Mouse (Mus musculus) spleen, embryonic (tissue): Measurements from ENCODE around the gene Myh9.

Experiments used
- CTCF ChIA-PET: fragments of 350-600 bp; sonication (Branson Sonifier 250); formaldehyde crosslinking; loops from one replicate; lab custom pipeline; 2022; lab: Charles Lee

Myh9 gene

DNA sequence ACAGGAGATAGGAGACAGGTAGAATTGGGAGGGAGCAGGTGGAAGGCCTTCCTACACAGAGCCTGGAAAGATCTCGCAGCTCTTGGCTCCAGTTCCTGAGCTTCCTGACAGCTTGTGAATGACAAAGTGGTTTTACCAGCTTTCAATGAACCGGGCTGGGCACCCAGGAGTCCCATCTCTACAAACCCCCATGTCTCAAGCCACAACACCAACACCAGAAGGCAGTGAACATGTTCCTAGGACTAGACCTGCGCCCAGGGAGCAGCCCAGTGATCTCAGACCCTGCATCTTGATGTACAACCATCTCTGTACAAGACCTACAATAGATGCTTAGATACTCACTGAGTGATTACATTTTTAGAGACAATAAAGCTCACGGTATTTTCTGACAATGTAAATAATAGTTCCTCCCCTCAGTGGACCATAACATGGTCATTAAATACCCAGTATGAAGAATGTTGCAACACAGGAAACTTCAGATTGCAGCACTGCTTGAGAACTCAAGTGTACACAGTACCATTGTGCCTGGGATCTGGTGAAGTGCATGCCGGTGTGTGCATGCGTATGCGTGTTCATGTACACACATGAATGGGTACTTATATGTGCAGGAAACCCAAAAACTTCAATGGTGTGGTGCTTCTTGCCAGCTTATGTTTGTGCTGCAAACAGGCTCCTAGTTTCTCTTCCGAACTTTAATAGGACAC is 10.1 kb downstream of the Myh9 start:
- CTCF ChIA-PET, result interaction anchor here (1.2 kb wide), 1 partner anchor 51 kb away, joined by 4 read pairs; no protein-coding TSS in a partner anchor

DNA sequence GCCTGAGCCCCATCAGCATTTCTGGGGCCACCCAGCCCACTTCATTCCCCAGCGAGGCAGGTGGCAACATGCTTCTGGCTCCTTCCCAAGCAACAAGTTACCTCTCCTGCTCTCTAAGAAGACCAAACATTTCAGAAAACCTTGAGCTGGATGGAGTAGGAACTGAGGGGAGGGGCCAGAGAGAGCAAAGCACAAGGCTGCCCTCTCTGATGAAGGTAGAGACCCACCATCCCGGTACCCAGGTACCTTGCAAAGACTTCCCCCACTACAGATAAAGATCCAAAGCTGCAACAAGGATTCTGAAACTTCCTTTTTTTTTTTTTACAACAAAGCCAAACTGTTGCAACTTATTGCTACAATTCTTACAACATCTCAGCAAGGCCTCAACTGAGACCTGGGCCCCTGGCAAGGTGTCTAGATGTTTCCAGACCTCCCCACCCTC is 10.8 kb downstream of the Myh9 start:
- CTCF ChIA-PET, result no interaction called here

- CTCF ChIA-PET, result interaction anchor here (1.0 kb wide), 2 partner anchors 13 to 55 kb away, joined by 3 to 12 read pairs; no protein-coding TSS in a partner anchor
Observed at GRCm38 (mm10) chr15:77830481-77831137, 11.4 kb downstream of the Myh9 start.

GRCm38 (mm10) chr15:77829542-77829941 is 12.4 kb downstream of the Myh9 start:
- CTCF ChIA-PET, result interaction anchor here (0.6 to 1.0 kb wide), 2 partner anchors 19 to 53 kb away, joined by 6 to 12 read pairs; no protein-coding TSS in a partner anchor

GRCm38 (mm10) chr15:77828910-77829309 is 13.1 kb downstream of the Myh9 start:
- CTCF ChIA-PET, result interaction anchor here (0.6 to 0.7 kb wide), 2 partner anchors 13 to 86 kb away, joined by 5 to 7 read pairs; no protein-coding TSS in a partner anchor

GRCm38 (mm10) chr15:77828242-77828641 is 13.7 kb downstream of the Myh9 start:
- CTCF ChIA-PET, result interaction anchor here (0.7 kb wide), 1 partner anchor 86 kb away, joined by 5 read pairs; no protein-coding TSS in a partner anchor

DNA sequence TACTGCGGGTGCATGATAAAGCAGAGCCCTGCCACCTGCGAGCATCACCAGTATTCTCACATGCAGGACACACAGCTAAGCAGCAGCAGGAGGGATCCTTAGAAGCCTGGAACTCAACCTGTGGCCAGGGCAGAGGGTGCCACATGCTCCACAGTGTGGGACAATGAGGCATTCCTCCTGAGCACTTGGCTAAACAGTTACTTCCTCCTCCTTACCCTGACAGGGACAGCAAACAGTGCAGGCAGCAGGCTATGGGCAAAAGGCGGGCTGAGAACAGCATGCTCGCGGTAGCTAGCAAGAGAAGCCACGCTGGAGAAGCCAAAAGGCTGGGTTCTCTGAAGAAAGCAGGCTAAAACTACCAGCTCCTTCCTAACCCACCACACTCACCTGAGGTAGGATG is 14.2 kb downstream of the Myh9 start:
- CTCF ChIA-PET, result no interaction called here

- CTCF ChIA-PET, result no interaction called here
Observed at GRCm38 (mm10) chr15:77827379-77827778, 14.6 kb downstream of the Myh9 start.

GRCm38 (mm10) chr15:77825382-77825781 is 16.6 kb downstream of the Myh9 start:
- CTCF ChIA-PET, result no interaction called here

DNA sequence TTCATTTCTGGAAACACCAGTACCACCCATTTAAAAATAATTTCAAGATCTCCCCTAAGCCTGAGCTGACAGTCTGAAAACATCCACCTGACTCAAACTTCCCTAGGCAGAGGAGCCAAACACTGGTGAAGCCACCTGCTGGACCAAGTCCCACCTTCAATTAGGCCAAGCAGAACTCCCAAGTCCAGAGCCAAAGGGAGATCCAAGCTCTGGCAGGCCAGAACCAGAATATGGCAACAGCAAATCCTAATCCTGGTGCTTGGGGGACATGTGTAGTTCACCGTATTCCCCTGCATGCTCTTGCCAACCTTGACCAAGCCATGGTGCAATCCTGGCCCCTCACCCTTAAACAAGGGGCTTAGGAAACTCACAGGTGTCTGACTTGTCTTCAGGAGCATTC is 17.7 kb downstream of the Myh9 start:
- CTCF ChIA-PET, result interaction anchor here (1.0 kb wide), 1 partner anchor 9 kb away, joined by 4 read pairs; no protein-coding TSS in a partner anchor

DNA sequence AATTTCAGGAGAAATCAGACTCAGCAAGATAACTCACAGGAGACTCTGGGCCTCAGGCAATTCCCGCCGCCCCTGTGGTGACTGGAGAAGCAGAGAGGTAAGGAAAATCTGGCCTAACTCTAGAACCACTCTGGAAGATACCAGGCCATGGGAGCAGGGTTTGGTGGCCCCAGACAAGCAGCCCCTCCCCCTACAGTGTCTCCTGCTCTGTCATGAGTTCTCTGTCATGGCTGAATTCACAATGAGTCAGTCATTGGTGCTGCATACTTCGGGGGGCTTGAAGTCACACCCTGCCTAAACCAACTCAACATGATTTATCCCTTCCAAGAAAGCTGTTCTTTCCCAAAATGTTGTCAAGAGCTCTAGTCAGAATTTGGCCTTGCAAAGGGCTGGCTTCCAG is 18.3 kb downstream of the Myh9 start:
- CTCF ChIA-PET, result interaction anchor here (1.0 kb wide), 1 partner anchor 9 kb away, joined by 4 read pairs; no protein-coding TSS in a partner anchor

GRCm38 (mm10) chr15:77823196-77823595 is 18.8 kb downstream of the Myh9 start:
- CTCF ChIA-PET, result interaction anchor here (0.6 kb wide), 1 partner anchor 28 kb away, joined by 3 read pairs; no protein-coding TSS in a partner anchor

GRCm38 (mm10) chr15:77822671-77823070 is 19.3 kb downstream of the Myh9 start:
- CTCF ChIA-PET, result interaction anchor here (0.6 to 0.8 kb wide), 2 partner anchors 28 to 1399 kb away, joined by 3 read pairs; no protein-coding TSS in a partner anchor

DNA sequence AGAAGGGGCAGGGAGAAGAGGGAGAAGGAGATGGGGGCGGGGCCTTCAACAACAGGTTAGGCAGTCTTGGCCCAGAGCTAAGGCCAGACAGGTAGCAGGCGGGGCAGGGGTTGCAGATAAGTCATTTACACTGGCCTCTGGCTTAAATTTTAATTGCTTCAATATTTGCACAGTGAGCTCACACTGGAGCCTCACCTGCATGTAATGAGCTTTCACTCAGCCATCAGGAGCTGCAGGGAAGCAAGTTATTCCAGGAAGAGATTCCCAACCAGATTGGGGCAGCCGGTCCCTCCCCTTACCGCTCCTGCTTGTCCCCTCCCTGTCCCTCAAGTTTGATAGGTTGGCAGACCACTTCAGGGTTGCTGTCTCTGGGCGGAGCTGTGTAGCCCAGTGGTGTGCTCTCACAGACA is 19.9 kb downstream of the Myh9 start:
- CTCF ChIA-PET, result interaction anchor here (0.8 kb wide), 1 partner anchor 1398 kb away, joined by 3 read pairs; no protein-coding TSS in a partner anchor

- CTCF ChIA-PET, result no interaction called here
Observed at GRCm38 (mm10) chr15:77821424-77821823, 20.6 kb downstream of the Myh9 start.

GRCm38 (mm10) chr15:77820480-77821163 is 21.4 kb downstream of the Myh9 start:
- CTCF ChIA-PET, result interaction anchor here (0.5 to 1.2 kb wide), 4 partner anchors 11 to 775 kb away, joined by 3 to 8 read pairs (median 5); no protein-coding TSS in a partner anchor

- CTCF ChIA-PET, result interaction anchor here (0.6 to 1.2 kb wide), 4 partner anchors 9 to 775 kb away, joined by 3 to 5 read pairs (median 4); no protein-coding TSS in a partner anchor
Observed at GRCm38 (mm10) chr15:77819894-77820387, 22.0 kb downstream of the Myh9 start.

GRCm38 (mm10) chr15:77818556-77819158 is 23.3 kb downstream of the Myh9 start:
- CTCF ChIA-PET, result interaction anchor here (1.2 kb wide), 1 partner anchor 12 kb away, joined by 3 read pairs; no protein-coding TSS in a partner anchor

DNA sequence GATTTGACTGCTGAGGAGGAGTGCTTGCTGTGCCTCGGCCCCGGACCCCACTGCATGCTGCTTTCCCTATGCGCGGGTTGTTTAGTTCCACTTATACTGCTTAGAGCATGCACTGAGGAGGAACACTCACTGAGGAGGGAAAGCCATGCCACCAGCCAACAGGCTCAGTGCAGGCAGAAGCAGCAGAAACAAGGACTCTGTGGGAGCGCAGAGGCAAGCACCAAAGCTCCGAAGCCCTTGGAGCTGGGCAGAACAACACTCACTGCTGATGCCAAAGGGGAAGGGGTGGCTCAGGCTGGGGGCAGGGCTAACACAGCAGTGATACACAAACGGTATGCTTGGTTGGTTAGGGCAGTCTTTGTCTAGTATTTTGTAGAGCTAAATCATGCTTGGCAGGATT is 24.6 kb downstream of the Myh9 start:
- CTCF ChIA-PET, result interaction anchor here (1.2 kb wide), 1 partner anchor 13 kb away, joined by 3 read pairs; no protein-coding TSS in a partner anchor

DNA sequence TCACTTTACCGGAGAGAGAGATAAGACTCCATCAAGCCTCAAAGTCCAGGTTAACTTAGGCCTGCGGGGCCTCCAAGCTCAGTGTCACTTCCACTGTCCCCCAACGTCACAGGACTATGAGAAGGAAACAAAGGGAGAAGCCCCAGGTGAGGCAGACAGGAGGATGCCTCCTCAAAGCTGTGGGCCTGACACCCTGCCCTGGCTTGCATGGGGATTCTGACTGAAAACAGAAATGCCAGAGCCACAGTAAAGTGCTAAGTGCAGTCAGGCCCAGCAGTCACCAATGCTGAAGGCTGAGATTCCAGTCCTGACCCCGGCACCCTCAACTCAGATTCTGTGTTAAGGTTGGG is 25.4 kb downstream of the Myh9 start:
- CTCF ChIA-PET, result no interaction called here
